Mouse (Mus musculus) ovary, postnatal 36 days (tissue): ENCODE results near the gene Lsm4.

Source experiments
- DNase-seq: peaks from one replicate; pipeline ENCODE4 v3.0.0; 2022; ENCODE audit warnings: low spot score, mixed read lengths

The Lsm4 gene

DNA sequence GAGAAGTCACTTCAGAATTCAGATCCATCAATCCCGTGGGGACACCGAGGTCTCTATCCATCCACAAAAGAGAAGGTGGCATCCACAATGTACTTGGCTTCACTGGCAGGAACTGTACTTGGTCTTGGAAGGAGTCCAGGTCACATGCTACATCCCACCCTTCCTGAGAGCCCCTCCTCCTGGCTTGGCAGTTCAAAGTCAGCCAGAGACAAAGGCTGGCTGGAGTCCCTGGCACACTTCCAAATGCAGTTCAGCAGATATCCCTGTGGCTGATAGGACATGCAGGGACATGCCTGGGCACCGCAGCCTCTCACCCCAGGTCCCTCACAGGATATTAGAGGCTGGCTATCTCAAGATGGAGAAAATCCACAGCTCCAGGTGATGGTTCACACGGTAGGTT lies 23.7 kb upstream of the Lsm4 start:
- DNase-seq = peak; percentile 81

DNA sequence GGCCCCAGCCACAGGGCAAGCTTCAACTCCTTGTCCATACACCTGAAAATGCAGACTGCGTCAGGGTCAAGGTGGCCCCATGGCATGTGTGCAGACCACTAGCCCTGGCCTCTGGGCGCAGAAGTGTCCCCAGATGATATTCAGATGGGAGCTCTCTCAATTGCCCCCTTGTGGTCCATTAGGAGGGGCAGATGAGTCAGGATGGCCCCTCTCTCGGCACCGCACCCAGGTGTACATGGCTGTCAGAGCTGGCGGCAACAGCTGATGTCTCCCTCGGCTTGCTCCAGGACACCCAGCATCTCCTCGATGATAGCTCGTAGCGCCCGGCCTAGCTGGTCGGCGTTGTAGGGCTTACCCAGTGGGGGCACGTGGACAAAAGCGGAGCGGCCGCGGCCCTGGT lies 22.7 kb upstream of the Lsm4 start:
- DNase-seq = no peak

DNA sequence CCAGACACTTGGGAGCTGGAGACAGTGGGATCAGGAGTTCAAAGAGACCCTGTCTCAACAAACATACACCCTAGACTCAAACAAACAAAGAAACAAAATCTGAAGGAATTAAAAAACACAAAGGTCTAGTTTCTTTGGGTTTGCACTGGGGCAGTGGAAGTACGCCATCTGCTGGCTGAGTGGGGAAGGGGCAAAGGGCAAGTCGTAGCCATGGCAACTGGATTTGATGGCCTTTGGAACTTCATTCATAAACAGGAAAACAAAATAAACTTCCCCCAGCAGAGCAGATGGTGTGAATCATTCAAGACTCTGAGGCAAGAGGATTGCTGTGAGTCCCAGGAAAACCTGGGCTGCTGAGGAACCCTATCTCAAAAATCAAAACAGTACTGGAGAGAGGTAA lies 19.8 kb upstream of the Lsm4 start:
- peak; percentile 62 for DNase-seq

DNA sequence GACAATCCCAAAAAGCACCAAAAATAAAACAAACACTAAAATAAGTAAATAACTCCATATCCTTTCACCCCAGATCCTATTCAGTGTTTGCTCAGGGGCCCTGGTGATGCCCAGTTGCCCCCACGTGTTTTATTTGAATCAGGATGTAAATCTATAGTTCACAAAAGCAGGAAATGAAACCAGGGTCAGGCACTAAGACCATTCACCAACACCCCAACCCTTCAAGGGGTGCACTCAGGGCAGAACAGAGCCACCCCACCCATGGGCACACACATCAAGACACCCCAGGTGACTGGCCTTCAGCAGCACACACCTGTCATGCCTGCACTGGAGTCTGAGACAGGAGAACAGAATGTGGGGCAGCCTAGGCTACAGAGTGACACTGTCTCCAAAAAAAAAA lies 18.9 kb upstream of the Lsm4 start:
- no peak for DNase-seq

DNA sequence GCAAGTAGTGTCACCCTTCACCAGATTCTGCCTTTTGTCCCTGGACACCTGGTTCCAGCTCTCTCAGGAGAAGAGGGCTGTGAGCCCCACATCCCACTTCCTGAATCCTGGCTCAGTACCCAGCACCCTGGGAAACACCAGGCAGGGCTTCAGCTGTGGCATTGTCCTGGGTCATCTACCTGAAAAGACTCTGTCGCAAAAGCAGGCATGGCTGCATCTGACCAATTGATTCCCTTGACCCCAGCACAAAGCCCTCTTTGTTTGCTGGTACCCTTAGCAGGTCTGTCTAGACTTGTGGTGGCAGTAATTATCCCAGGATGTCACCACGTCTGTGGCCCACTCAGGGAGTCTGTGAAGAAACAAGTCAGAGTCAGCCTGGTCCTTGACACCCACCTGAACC lies 17.6 kb upstream of the Lsm4 start:
- no peak for DNase-seq

DNA sequence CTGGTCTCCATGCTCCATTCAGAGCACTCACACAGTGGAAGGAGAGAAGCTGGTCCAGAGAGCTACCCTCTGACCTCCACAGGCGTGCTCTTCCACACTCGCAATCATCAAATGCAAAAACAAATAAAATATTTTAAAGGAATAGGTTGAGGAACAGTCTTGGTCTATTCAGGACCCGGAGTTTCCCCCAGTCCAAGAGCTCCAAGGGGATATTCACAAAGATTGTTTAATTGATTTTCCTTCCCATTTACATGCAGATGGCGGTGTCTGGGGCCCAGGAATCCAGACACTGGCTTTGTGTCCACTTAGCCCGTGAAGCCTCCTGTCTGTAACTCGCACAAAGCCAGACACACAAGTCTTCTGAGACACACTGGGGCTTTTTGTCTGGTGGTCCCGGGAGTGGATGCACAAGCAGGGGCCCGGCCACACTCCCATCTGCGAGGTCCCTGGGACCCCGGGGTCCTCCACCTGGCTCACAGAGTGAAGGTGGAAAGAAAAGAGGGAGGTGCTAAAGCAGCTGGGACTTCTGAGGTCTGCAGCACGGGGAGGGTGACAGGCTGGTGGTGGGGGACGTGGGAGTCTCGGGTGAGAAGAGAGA lies 16.8 kb upstream of the Lsm4 start:
- DNase-seq = no peak

DNA sequence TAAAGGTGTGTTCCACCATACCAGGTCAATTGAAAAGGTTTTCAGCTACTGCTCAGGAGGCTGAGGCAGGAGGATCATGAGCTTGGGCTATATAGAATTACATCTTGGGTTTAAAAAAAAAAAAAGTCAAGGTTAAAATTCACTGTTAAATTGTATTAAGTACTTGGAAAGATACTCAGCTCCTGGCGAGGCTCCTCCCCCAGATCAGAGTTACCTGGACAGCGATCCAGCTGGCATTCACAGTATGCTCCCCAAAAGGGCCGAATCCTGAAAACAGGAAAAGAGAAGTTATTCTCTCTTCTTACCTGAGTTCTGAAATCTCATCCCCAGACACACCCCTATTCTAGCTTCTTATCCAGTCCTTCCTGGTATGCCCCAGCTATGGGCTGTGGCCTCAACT lies 15.8 kb upstream of the Lsm4 start:
- DNase-seq = no peak

DNA sequence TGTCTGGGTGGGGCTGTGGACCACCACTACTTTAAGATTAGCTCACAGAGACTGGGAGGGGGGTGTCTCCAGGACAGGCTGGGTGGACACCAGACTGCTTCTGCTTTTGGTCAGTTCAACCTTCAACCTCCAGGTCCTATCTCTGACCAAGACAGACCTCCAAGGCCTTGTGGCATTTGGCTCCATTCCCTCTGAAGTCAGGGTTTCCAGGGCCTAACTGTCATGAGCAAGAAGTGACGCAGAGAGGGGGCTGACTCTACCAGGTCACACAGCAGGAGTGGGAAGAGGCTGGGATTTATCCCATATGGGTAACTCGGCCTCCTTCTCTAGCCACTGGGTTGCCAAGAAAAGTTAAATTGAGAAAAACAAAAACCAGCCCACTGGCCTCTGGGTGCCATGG lies 15.3 kb upstream of the Lsm4 start:
- DNase-seq = no peak

DNA sequence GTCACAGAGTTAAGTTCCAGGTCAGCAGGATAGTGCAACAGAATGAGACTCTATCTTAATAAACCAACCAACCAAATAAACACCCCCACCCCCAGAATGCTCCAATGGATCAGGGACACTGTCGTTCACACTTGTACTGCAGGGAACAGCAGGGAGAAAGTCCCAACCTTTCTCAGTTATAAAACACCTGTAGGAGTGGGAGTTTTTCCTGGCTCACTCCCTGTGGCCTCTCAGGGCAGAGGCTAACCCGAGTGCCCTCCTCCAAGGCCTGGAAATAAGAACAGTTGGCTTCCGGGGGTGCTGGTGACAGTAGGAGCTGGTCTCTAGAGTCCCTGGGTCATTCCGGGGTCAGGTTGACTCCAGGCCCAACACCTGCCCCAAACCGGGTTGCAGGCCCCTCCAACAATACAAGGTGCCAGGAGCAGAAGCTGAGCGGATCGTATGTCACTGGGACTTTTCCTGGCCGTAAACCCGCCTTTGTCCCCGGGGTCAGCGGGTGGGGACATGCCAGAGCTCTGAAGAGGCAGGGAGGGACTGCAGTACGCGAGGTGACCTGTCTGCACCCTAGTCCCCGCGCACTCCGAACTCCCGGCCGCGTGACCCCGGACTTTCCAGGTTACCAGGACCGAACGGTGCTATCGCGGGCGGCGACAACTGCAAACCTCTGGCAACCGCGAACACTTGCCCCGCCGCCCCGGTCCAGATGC lies 14.0 kb upstream of the Lsm4 start:
- DNase-seq = no peak

DNA sequence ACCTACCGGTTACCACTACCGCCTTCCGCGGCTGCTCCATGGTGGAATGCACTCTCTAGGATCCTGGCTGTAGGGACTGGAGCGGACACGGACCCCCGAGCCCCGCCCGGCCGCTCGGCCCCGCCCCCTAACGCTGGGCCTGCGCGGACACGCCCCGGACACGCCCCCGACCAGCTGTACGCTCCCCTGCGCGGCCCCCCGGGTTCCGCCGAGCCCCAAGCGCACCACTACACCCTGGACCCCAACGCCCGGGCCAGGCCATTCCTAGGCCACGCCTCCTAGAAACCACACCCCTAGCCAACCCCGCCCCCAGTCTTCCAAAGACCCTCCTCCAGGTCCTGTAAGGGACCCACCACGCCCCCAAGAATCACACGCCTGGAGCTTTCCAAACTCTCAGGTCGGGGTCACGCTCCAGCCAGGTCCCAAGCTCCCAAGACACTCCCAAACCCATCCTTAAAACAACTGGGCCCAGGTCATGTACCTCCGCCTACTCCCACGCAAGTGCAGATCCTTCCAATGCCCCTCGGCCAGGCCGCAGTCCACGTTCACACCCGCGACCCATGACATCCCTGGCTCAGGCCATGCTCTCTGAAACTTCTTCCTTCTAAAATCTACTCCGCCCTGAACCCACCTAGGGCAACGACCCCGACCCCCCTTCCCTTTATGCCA lies 13.3 kb upstream of the Lsm4 start:
- peak; percentile 92 for DNase-seq

DNA sequence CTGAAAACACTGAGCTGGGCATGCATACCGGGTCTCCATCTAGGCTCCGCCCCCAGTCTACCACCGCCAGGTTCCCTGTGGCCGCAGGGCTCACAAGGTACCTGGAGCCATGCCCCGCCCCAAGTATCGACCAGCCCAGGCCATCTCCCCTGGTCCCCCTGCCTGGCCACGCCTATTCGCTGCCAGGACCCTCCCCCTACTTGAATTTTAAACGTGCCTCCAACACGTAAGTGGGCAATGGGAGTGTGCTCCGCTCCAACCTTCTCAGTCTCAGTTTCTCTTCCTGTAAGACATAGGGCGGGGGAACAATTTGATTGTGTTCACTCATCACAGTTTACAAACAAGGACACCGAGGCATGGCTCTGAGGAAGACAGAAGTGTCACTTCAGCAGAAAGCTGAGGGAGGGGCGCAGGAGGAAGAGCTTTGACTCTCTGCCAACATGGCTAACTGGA lies 12.7 kb upstream of the Lsm4 start, which contains the start of gene Pgpep1:
Pgpep1 (minus strand) TSS at position 116 of the 453 bp plus-strand sequence.
- DNase-seq = no peak

DNA sequence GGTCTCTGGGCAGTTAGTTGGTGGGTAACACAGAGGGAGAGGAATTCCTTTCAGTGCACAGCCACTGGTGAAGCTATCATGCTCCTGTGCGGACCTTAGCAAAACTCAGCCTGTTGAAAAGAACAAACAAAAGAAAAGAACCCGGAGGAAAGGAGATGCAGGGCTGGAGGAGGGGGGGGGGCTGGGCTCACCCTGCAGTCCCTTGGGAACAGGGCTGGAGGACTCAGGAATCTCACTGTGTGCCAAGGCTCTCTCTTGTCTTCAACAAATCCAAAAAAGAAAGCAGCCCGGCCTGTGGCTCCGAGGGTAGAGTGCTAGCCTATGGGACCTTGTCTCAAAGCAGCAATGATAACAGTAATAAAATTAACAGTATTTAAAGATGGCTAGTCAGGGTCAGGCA lies 9.4 kb upstream of the Lsm4 start:
- no peak for DNase-seq

DNA sequence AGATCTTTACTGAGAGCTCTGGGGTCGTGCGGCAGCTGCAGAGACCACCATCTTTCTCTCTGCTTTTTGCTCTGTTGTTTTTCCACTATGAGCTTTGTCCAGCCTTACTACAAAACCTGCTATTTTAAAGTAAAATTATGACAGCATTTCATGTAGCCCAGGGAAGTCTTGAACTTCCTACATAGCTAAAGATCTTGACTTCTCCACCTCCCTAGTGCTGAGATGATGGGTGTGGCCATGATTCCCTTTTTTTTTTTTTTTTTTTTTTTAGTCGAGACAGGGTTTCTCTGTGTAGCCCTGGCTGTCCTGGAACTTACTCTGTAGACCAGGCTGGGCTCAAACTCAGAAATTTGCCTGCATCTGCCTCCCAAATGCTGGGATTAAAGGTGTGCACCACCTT lies 8.4 kb upstream of the Lsm4 start:
- DNase-seq = no peak

DNA sequence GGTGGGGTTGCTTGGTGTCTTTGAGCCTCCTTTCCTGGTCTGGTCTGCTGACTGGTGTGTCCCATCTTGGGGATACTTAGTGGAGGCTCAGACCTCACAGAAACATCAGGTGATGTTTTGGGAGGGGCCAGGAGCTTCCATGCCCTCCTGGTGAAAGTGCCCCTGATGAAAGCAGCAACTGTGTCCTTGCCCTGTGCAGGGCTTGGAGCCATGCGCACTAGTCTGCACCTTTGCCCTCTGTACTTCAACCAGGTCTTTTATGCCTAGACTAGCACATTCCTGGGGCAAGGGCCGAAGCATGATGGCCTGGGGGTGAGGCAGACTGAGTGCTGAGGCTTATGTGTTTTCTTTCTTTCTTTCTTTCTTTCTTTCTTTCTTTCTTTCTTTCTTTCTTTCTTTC lies 7.4 kb upstream of the Lsm4 start:
- DNase-seq = no peak

DNA sequence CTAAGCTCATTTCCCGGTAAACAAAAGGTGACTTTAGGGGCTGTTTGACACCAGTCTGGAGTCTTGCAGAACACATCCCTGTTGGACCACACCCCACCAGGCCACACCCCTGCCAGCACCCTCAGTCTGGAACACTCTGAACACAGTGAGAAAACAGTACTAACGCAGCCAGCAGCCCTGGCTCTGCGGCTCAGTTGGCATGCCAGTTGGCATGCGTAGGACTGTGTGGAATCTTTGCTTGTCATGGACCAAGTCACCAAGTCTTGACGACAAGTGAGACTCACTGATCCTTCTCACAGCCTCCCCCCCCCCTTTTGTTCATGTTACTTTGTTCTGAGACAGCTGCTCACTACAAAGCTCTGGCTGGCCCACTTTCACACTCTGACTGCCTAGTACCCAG lies 6.0 kb upstream of the Lsm4 start:
- no peak for DNase-seq

DNA sequence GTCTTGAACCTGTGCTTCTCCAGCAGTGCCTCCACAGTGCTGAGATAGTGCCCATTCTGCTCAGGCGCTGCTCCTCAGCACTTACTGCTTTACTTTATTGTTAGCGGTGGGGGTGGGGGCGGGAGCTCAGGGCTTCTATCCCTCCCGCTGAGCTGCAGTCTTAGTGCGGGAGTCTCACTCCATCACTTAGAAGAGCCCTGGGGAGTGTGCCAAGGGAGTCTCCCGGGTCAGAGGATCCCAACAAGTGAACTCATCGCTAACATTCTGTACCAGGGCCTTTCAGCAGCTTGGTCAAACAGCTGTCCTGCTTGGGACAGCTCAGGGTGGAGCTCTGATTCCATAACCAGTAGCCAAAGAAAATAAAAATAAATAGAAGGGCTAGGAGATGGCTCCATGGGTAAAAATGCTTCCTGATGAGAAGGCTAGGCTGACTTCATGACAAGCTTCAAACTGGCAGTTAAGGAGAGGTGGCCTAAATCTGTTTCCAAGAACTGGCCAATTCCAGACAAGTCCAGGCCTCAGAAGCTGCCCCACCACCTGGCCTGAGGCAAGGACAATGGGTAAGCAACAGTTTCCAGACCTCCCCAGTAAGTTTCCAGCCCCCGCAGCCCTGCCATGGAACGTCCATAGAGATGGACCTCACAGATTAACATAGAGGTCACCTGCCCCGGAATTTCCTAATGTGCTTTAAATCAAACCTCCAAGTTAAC lies 1.3 kb upstream of the Lsm4 start:
- no peak for DNase-seq

DNA sequence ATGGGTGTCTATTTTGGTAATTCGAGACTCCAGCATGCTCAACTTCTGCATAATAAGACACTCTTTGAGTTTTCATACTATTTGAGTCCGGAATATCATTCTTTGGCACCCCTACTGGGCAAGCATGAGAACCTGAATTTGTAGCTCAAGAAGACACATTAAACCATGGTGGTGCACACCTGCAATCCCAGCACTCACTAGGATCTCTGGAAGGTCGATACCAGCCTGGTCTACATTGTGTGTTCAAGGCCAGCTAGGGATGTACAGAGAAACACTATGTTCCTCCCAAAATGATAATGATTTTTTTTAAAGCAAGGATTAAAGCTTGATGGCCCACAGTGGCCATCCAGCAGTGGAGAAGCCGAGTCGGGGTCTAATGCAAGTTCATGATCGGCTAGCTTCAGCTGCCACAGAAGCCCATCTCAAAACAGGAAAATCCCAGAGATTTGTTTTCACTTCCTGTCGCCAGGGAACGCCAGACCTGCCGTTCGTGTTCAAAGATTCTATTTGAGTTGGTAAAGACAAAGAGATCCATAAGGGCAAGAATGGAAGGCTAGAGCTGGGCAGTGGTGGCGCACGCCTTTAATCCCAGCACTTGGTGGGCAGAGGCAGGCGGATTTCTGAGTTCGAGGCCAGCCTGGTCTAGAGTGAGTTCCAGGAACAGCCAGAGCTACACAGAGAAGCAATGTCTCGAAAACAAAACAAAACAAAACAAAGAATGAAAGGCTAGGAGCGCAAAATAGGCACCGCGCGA lies 546 bp upstream of the Lsm4 start:
- DNase-seq = no peak

DNA sequence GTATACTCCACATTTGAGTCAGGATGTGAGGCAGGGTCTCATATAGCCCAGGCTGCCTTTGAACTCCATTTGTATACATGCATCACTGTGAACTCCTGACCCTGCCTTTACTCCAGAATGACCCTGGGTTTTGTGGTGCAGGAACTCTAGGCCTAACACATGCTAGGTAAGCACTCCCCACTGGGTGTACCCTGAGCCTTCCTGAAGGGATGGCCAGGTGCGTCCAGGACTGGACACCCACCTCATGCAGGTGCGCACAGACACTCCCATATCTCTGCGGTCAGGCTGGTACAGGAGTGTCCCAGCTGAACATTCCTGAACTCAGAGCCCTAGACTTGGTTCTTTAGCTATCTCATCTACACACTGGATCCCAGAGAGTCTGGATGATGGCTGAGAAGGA lies 1.1 kb downstream of the Lsm4 start:
- DNase-seq = no peak

DNA sequence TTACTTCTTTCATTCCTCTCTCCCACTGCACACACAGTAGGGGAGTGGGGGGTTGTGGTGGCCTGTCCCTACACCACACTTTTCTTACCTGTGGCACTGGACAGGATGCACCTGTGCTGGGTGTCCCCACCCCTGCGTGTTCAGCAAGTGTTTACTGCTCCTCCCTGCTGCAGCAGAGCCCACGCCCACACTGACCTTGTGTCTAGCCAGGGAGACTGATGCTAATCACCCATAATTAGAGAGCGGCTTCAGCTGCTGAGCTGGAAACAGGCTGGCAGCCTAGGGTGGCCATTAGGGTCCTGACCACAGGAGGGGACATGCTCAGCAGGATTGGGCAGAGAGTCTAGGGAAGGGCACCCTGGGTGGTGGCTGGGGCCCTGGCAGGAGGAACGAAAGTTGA lies 1.7 kb downstream of the Lsm4 start:
- DNase-seq = no peak

DNA sequence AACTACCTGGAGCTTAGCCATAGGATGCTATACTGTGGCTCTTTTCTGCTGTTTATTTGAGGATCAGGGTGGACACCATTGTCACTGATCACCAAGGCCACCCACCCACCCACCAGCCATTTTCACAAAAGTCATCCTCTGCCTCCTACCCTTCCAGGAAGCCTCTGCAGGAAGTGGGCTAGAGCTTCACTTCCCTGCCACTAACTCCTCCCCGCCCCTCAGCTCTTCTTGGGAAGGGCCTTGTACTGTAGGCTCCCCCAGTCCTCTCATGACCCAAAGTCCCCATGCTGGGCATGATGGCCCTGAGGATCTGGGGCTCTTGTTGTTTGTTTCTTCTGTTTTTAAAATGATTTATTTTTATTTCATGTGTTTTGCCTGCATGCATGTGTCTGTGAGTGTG lies 2.3 kb downstream of the Lsm4 start:
- no peak for DNase-seq

DNA sequence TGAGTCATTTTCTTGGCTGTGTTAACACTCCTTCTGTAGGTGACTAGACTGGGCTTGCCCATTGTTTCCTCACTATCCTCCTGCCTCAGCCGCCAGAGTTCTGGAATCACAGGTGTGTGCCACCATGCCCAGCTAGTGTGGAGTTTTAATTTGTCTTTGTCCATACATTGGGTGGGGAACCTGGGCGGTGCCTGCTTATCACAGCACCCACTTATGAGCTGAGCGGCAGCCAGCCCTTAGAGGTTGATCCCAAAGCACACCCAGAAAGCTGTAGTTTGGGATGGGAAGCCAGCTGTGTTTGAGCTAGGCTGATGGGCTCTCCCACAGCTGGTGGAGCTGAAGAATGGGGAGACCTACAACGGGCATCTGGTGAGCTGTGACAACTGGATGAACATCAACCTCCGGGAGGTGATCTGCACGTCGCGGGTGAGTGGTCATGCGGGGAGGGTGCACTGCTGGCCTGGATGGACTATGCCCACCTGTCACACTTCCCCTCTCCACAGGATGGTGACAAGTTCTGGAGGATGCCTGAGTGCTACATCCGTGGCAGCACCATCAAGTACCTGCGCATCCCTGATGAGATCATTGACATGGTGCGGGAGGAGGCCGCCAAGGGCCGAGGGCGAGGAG lies 4.5 kb downstream of the Lsm4 start:
- no peak for DNase-seq

DNA sequence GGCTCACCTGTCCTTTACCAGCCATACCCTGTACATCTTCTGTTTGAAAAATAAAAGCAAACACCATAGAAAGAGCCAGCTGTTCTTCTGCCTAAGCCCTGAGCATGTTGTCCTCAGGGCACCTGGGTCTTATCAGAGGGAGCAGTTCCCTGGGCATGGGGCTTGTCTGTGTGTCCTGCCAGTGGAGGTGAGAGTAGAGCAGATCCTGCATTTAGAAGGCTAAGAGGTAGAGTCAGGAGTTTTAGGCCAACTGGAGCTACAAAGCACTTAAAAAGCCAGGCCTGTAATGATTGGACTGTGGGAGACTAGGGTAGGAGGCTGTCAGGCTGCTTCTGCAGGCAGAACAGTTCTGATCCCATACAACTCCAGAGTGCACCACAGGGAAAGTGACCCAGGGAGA lies 5.6 kb downstream of the Lsm4 start:
- no peak for DNase-seq
